Mouse (Mus musculus): ENCODE measurements around the gene Ppp4r4.

- TF ChIP-seq POLR2A (IDR thresholded peaks at IDR 0.05; ENCODE audit: control insufficient read depth, extremely low read depth, insufficient read depth, low read length, poor library complexity): no peak
- TF ChIP-seq CTCF (IDR thresholded peaks at IDR 0.05; ENCODE audit: borderline replicate concordance, control insufficient read depth, extremely low read depth, insufficient read depth, low read length, poor library complexity): no peak
These were observed 18.0 kb downstream of the Ppp4r4 start for GRCm38 (mm10) chr12:103550047-103550446.

Measured in thymus, adult 2 months (tissue).